Mouse (Mus musculus) MEL (cell line): ENCODE results near the gene Grb2. TPM values are rescaled to one million over a fixed set of nuclear protein-coding genes. Genes with fewer than 3 reads are reported as not detected.

Source experiments
- DNase-seq: peaks from one replicate; pipeline ENCODE4 v3.0.0; 2011; ENCODE audit warnings: low read depth, low spot score
- H3K27ac ChIP-seq: 2 replicates; pipeline ENCODE4 v1.5.1; 2012; ENCODE audit warnings: low read depth, mild to moderate bottlenecking, control low read depth, low read length, moderate library complexity; ENCODE audit not compliant: control insufficient read depth
- H3K27me3 ChIP-seq, 2 experiments: fragments of 150-350 bp in 1 of 2; sonication (generic) in 1 of 2; 2 replicates each; pipeline ENCODE4 v1.6.1; 2012; ENCODE audit warnings: low read length in 2 of 2, mild to moderate bottlenecking in 2 of 2, improper control_type of control experiment in 1 of 2, moderate library complexity in 1 of 2; ENCODE audit not compliant: insufficient read depth in 2 of 2, control insufficient read depth in 1 of 2
- H3K36me3 ChIP-seq, 2 experiments: 2 replicates each; pipeline ENCODE4 v1.6.1; 2012 to 2014; ENCODE audit warnings: low read length in 2 of 2, improper control_type of control experiment in 1 of 2, inconsistent platforms in 1 of 2, mild to moderate bottlenecking in 1 of 2; ENCODE audit not compliant: insufficient read depth in 2 of 2, control insufficient read depth in 1 of 2
- H3K4me1 ChIP-seq, 2 experiments: fragments of 150-350 bp in 1 of 2; sonication (generic) in 1 of 2; 2 replicates each; pipeline ENCODE4 v1.6.1; 2012; ENCODE audit warnings: low read length in 2 of 2, improper control_type of control experiment in 1 of 2, mild to moderate bottlenecking in 1 of 2; ENCODE audit not compliant: insufficient read depth in 2 of 2, control insufficient read depth in 1 of 2
- H3K4me3 ChIP-seq, 2 experiments: fragments of 150-350 bp in 1 of 2; sonication (generic) in 1 of 2; 2 replicates each; pipeline ENCODE4 v1.5.1; 2012; ENCODE audit warnings: low read depth in 2 of 2, low read length in 2 of 2, mild to moderate bottlenecking in 2 of 2, moderate library complexity in 2 of 2, control low read depth in 1 of 2, improper control_type of control experiment in 1 of 2; ENCODE audit not compliant: control insufficient read depth in 1 of 2, insufficient read depth in 1 of 2
- H3K79me2 ChIP-seq: 2 replicates; pipeline ENCODE4 v1.6.1; 2012; ENCODE audit warnings: mild to moderate bottlenecking, low read length, moderate library complexity; ENCODE audit not compliant: control insufficient read depth, poor library complexity, insufficient read depth
- H3K9ac ChIP-seq: 2 replicates; pipeline ENCODE4 v1.6.1; 2012; ENCODE audit warnings: low read depth, mild to moderate bottlenecking, control low read depth, low read length, moderate library complexity; ENCODE audit not compliant: control insufficient read depth, poor library complexity, severe bottlenecking
- H3K9me3 ChIP-seq: fragments of 150-350 bp; sonication (generic); replicated peaks from 2 replicates; pipeline ENCODE4 v1.6.1; 2012; ENCODE audit warnings: mild to moderate bottlenecking, low read length, improper control_type of control experiment, moderate library complexity; ENCODE audit not compliant: insufficient read depth
- CHD1 ChIP-seq: IDR thresholded peaks from 2 replicates; pipeline ENCODE4 v1.6.1; 2012; ENCODE audit warnings: low read depth, mild to moderate bottlenecking, inconsistent platforms, low read length, improper control_type of control experiment
- E2F4 ChIP-seq: IDR thresholded peaks from 2 replicates; pipeline ENCODE4 v1.6.1; 2011; ENCODE audit warnings: low read depth, low read length, improper control_type of control experiment, borderline replicate concordance
- ELF1 ChIP-seq: IDR thresholded peaks from 2 replicates; pipeline ENCODE4 v1.6.1; 2014; ENCODE audit warnings: low read depth, mild to moderate bottlenecking, inconsistent platforms, low read length, improper control_type of control experiment, moderate library complexity
- GABPA ChIP-seq: IDR thresholded peaks from 2 replicates; pipeline ENCODE4 v1.6.1; 2012; ENCODE audit warnings: low read depth, mild to moderate bottlenecking, inconsistent platforms, low read length, improper control_type of control experiment, moderate library complexity
- HCFC1 ChIP-seq: IDR thresholded peaks from 2 replicates; pipeline ENCODE4 v1.6.1; 2012; ENCODE audit warnings: low read depth, mild to moderate bottlenecking, inconsistent platforms, low read length, improper control_type of control experiment, moderate library complexity
- JUND ChIP-seq: IDR thresholded peaks from 2 replicates; pipeline ENCODE4 v1.6.1; 2011; ENCODE audit warnings: low read depth, mild to moderate bottlenecking, improper control_type of control experiment, low read length
- KAT2A ChIP-seq: conservative IDR thresholded peaks from 2 replicates; pipeline ENCODE4 v1.6.1; 2012; ENCODE audit warnings: low read depth, low read length, improper control_type of control experiment, inconsistent platforms
- MAFK ChIP-seq: IDR thresholded peaks from 2 replicates; pipeline ENCODE4 v1.6.1; 2011; ENCODE audit warnings: low read depth, mild to moderate bottlenecking, low read length, improper control_type of control experiment, borderline replicate concordance
- MEF2A ChIP-seq: IDR thresholded peaks from 2 replicates; pipeline ENCODE4 v1.6.1; 2014; ENCODE audit warnings: low read depth, mild to moderate bottlenecking, inconsistent platforms, low read length, improper control_type of control experiment; ENCODE audit not compliant: poor library complexity, insufficient replicate concordance, severe bottlenecking; ENCODE audit errors: extremely low read depth
- MYB ChIP-seq: IDR thresholded peaks from 2 replicates; pipeline ENCODE4 v1.6.1; 2011; ENCODE audit warnings: mild to moderate bottlenecking, low read depth, low read length, improper control_type of control experiment
- MYC ChIP-seq: IDR thresholded peaks from 2 replicates; pipeline ENCODE4 v1.6.1; 2011; ENCODE audit warnings: low read depth, mild to moderate bottlenecking, low read length, improper control_type of control experiment, moderate library complexity
- RCOR1 ChIP-seq: IDR thresholded peaks from 2 replicates; pipeline ENCODE4 v1.6.1; 2012; ENCODE audit warnings: low read depth, mild to moderate bottlenecking, inconsistent platforms, low read length, improper control_type of control experiment
- SIN3A ChIP-seq: IDR thresholded peaks from 2 replicates; pipeline ENCODE4 v1.6.1; 2012; ENCODE audit warnings: low read length, improper control_type of control experiment, inconsistent platforms
- SMC3 ChIP-seq: IDR thresholded peaks from 2 replicates; pipeline ENCODE4 v1.6.1; 2011; ENCODE audit warnings: low read depth, low read length, improper control_type of control experiment
- UBTF ChIP-seq: IDR thresholded peaks from 2 replicates; pipeline ENCODE4 v1.6.1; 2012; ENCODE audit warnings: low read depth, mild to moderate bottlenecking, inconsistent platforms, low read length, improper control_type of control experiment, moderate library complexity, borderline replicate concordance; ENCODE audit not compliant: insufficient read depth
- USF1 ChIP-seq: IDR thresholded peaks from 2 replicates; pipeline ENCODE4 v1.6.1; 2014; ENCODE audit warnings: low read depth, mild to moderate bottlenecking, inconsistent platforms, low read length, improper control_type of control experiment, moderate library complexity
- ZMIZ1 ChIP-seq: IDR thresholded peaks from 2 replicates; pipeline ENCODE4 v1.6.1; 2012; ENCODE audit warnings: low read depth, mild to moderate bottlenecking, inconsistent platforms, low read length, improper control_type of control experiment, moderate library complexity
- polyA plus RNA-seq, 2 experiments: library from polyadenylated mRNA; stranded (reverse) in 1 of 2; unstranded in 1 of 2; fragments of >175 nt in 1 of 2; fragments of >200 nt in 1 of 2; gene quantifications; 2 replicates each; pipeline versions ENCODE4 v1.2.1 to v1.2.4; 2012; ENCODE audit warnings: low replicate concordance in 2 of 2, low read depth in 1 of 2; ENCODE audit not compliant: insufficient read length in 2 of 2, insufficient read depth in 1 of 2, missing spikeins in 1 of 2
- total RNA-seq: library from RNA; depleted of rRNA; stranded (reverse); fragments of 300-350 nt; gene quantifications from 2 replicates; pipeline ENCODE4 v1.2.3, GENCODE M21; 2012

The Grb2 gene
- total and polyA plus RNA-seq, 3 experiments: 75.3 to 261 TPM; not detected in 1

DNA sequence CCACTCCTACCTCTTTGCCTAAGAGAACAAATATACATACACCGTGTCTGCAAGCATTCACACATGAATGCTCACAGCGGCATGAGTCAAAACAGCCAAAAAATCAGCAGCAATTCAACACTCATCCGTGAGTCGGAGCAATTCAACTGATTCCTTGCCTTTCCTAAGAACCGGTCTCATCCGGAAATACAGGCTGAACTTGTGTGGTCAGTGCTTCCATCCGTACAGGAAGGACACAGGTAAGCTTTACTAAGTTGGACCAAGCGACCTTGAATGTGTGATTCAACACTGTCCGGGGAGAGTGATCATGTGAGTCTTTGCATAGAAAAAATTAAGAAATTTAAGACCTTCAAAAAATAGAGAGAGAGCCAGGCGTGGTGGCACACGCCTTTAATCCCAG is 32.7 kb upstream of the Grb2 start:
- Histone ChIP-seq H3K9ac (no peak overlapping the region), H3K27me3 (no peaks in the 10 kb centered on the region; a peak in 1 of 4 replicates), H3K79me2 (no peaks in the 10 kb centered on the region), H3K4me3 (no peak overlapping the region), H3K9me3 (no peaks in the 10 kb centered on the region), H3K27ac (no peak overlapping the region), H3K4me1 (peaks cover 3 to 9% of the 10 kb centered on the region in 2 experiments; a peak in 3 of 4 replicates), H3K36me3 (peaks cover 0 to 2% of the 10 kb centered on the region in 2 experiments; a peak in 2 of 4 replicates)
- TF ChIP-seq SMC3: no peak
- TF ChIP-seq SIN3A: no peak
- no peak for TF ChIP-seq MYB
- no peak for TF ChIP-seq MYC
- TF ChIP-seq RCOR1: no peak
- TF ChIP-seq ZMIZ1: no peak
- no peak for TF ChIP-seq CHD1
- TF ChIP-seq JUND: no peak
- no peak for TF ChIP-seq HCFC1
- no peak for TF ChIP-seq MEF2A
- TF ChIP-seq E2F4: no peak
- TF ChIP-seq KAT2A: no peak
- DNase-seq: no peak

DNA sequence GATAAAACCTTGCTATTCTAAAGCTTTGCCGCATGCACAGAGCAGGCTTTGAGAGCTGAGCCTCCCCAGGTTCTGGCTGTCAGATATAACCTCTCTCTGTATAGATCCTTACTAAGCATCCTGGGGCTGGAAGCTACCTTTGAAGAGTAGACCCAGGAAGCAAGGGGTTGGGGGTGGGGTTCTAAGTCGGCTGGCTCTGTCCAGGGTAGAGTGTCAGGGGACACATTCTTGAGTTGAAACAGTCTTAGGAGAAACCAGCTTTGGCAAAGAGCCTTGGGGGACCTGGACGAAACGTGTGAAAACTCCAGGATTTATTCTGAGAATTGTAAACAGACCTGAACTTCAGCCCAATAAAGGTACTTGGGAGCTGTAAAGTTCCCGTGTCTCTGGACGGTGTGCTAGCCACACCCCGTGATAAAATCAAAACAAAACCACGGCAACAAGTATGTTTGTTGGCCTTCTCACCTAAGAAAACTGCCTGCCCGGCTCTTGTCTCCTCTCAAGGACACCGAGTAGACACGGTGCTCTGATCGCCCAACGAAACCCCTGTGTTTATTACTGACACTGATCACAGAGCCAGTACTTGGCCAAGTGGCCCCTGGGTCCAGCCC is 30.0 kb upstream of the Grb2 start:
- no peak overlapping the region for H3K4me3 ChIP-seq
- H3K9me3 ChIP-seq: no peaks in the 10 kb centered on the region
- no peak for TF ChIP-seq ELF1
- TF ChIP-seq GABPA: no peak
- TF ChIP-seq SIN3A: no peak
- no peak for TF ChIP-seq MAFK
- TF ChIP-seq JUND: no peak
- TF ChIP-seq USF1: no peak
- no peak for TF ChIP-seq MEF2A
- no peak for TF ChIP-seq UBTF
- H3K36me3 ChIP-seq: peaks cover 0 to 2% of the 10 kb centered on the region in 2 experiments; a peak in 2 of 4 replicates
- H3K79me2 ChIP-seq: no peaks in the 10 kb centered on the region
- peaks cover 0 to 5% of the 10 kb centered on the region in 2 experiments; a peak in 3 of 4 replicates for H3K27me3 ChIP-seq
- DNase-seq: no peak
- H3K4me1 ChIP-seq: peaks cover 3 to 8% of the 10 kb centered on the region in 2 experiments; a peak in 3 of 4 replicates
- H3K9ac ChIP-seq: no peak overlapping the region
- H3K27ac ChIP-seq: no peak overlapping the region
